Mouse (Mus musculus) ES-E14 (cell line): ENCODE results near the gene AW549877. TPM values are rescaled to one million over a fixed set of nuclear protein-coding genes. Genes with fewer than 3 reads are reported as not detected.
A peak's percentile ranks its signal among the peaks of the same experiment; 100 is the strongest.

Experiments
- DNase-seq: peaks from one replicate; pipeline ENCODE4 v3.0.0-alpha.2; 2013; ENCODE audit warnings: low read depth, low spot score
- H3K27ac ChIP-seq: 2 replicates; pipeline ENCODE4 v1.5.1; 2012; ENCODE audit warnings: low read depth, mild to moderate bottlenecking, low read length, moderate library complexity, mixed read lengths; ENCODE audit not compliant: poor library complexity, insufficient read depth, severe bottlenecking
- H3K36me3 ChIP-seq: 2 replicates; pipeline ENCODE4 v1.6.1; 2012; ENCODE audit warnings: mild to moderate bottlenecking, low read length, moderate library complexity, mixed read lengths; ENCODE audit not compliant: control insufficient read depth, poor library complexity, insufficient read depth, severe bottlenecking
- H3K4me1 ChIP-seq, 2 experiments: fragments of 150-350 bp in 1 of 2; sonication (generic) in 1 of 2; 2 replicates each; pipeline ENCODE4 v1.6.1; 2012; ENCODE audit warnings: low read length in 2 of 2, mild to moderate bottlenecking in 1 of 2, mixed read lengths in 1 of 2; ENCODE audit not compliant: control insufficient read depth in 2 of 2, insufficient read depth in 2 of 2, poor library complexity in 1 of 2
- H3K4me3 ChIP-seq, 2 experiments: fragments of 150-350 bp in 1 of 2; sonication (generic) in 1 of 2; 2 replicates each; pipeline ENCODE4 v1.5.1; 2012; ENCODE audit warnings: low read length in 2 of 2, low read depth in 1 of 2, mild to moderate bottlenecking in 1 of 2, mixed read lengths in 1 of 2; ENCODE audit not compliant: insufficient read depth in 1 of 2, poor library complexity in 1 of 2, severe bottlenecking in 1 of 2
- H3K9ac ChIP-seq: 2 replicates; pipeline ENCODE4 v1.6.1; 2012; ENCODE audit warnings: low read depth, mild to moderate bottlenecking, low read length, mixed read lengths; ENCODE audit not compliant: poor library complexity, insufficient read depth, severe bottlenecking
- H3K9me3 ChIP-seq: fragments of 150-350 bp; sonication (generic); 2 replicates; pipeline ENCODE4 v1.6.1; 2012; ENCODE audit warnings: low read depth, mild to moderate bottlenecking, low read length; ENCODE audit not compliant: control insufficient read depth, insufficient read depth
- CHD2 ChIP-seq: IDR thresholded peaks from 2 replicates; pipeline ENCODE4 v1.6.1; 2014; ENCODE audit warnings: mild to moderate bottlenecking, low read depth, low read length, inconsistent platforms
- HCFC1 ChIP-seq: IDR thresholded peaks from 2 replicates; pipeline ENCODE4 v1.6.1; 2012; ENCODE audit warnings: low read length, inconsistent platforms, borderline replicate concordance; ENCODE audit not compliant: insufficient read depth
- MAFK ChIP-seq: IDR thresholded peaks from 2 replicates; pipeline ENCODE4 v1.6.1; 2014; ENCODE audit warnings: mild to moderate bottlenecking, low read depth, low read length, inconsistent platforms; ENCODE audit not compliant: insufficient read depth
- ZC3H11A ChIP-seq: IDR thresholded peaks from 2 replicates; pipeline ENCODE4 v1.6.1; 2012; ENCODE audit warnings: low read depth, mild to moderate bottlenecking, inconsistent platforms, low read length, borderline replicate concordance
- ZNF384 ChIP-seq: IDR thresholded peaks from 2 replicates; pipeline ENCODE4 v1.6.1; 2012; ENCODE audit warnings: low read depth, low read length, inconsistent platforms
- in situ Hi-C, 2 experiments: fragments of 600-800 bp; cut with MboI; formaldehyde crosslinking; loops; one replicate each; pipeline ENCODE4 v1.15.1; 2025; ENCODE audit warnings: low sequenced_read_pairs in 2 of 2, inconsistent platforms in 1 of 2; ENCODE audit not compliant: unreplicated experiment in 2 of 2
- total RNA-seq: library from RNA; depleted of rRNA; stranded (reverse); fragments of 300-350 nt; gene quantifications from 2 replicates; pipeline ENCODE4 v1.2.3, GENCODE M21; 2012; rRNA removed

AW549877 gene
- total RNA-seq = 22.6 and 23.4 TPM in 2 replicates

DNA sequence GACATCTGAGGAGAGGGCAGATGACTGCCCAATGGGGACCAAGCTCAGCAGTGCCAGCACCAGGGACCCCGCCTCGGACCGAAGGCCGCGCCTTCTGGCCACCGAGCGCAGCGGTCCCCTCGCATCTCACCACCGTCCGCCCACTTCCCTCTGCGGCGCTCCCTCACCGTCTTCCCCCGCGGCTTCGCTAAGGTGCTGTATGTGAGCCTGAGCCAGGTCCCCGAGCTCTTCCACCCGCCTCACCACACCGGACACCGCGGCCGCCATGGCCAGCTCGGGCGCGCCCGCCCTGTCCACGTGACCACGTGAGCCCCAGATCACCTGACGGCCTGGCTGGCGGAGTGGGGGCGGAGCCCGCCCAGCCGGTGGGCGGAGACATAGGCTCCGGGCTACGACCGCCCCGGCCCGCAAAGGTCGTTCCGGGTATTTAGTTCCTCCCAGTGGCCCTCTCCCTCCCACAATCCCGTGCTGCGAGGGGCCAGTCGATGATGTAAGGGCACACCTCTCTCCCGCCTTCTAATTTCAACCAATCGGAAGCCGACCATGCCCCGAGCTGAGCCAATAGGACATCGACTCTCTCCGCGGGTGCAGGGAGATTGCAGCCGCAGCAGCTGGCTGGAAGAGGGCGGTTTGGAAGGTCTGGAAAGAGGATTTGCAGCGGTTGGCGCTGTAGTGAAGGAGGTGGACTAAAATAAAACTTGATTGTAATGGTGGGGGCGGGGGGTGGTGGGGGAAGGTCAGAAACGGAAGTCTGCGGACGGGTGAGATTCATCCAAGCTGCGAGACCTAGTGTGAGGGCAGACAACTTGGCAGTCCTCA lies at the start of gene AW549877:
Gene AW549877, minus strand, starts transcription at position 297 of the 819 bp plus-strand sequence.
- Histone ChIP-seq H3K4me3 (peak within 1 kb of the TSS; percentile 87 to 97), H3K4me1 (peaks cover 0 to 2% of the 10 kb centered on the region in 2 experiments; a peak in 1 of 4 replicates), H3K9me3 (no peaks in the 10 kb centered on the region), H3K27ac (peak within 1 kb of the TSS; percentile 87), H3K36me3 (peaks cover 3% of the 10 kb centered on the region), H3K9ac (peak within 1 kb of the TSS; percentile 97)
- TF ChIP-seq HCFC1 (peak; percentile 51; the same call in 1 of the 2 replicates), CHD2 (peak; percentile 65; the same call in 1 of the 2 replicates), MAFK (no peak)
- DNase-seq = peak; percentile 96
- in situ Hi-C loops = no loop called here

DNA sequence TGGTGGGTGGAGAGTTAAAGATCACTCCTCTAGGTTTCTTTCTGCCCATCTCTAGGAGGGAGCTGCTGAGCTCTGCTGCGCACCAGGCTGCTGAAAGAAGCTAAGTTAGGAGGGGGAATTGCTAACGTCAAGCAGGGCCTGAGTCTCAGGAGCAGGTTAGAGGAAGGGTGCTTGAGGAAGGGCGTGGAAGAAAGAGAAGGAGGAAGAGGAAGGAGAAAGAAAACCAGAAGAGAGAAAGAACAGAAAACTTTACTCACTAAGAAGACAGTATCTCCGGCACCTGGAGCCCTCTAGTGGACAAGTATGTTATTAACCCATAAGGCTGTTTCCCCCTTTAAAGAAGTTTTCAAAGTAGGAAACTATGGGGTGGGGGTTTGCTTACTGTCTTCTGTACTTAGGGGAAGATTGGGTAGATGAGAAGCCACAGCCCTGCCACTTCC lies 47.5 kb upstream of the AW549877 start:
- H3K9me3 ChIP-seq = no peaks in the 10 kb centered on the region
- in situ Hi-C loops = no loop called here
- no peak overlapping the region for H3K9ac ChIP-seq
- no peak overlapping the region for H3K4me3 ChIP-seq
- H3K4me1 ChIP-seq = no peaks in the 10 kb centered on the region
- DNase-seq = no peak
- TF ChIP-seq MAFK = no peak
- no peak for TF ChIP-seq ZNF384
- peaks cover 2% of the 10 kb centered on the region; the same call in 1 of the 2 replicates for H3K36me3 ChIP-seq
- H3K27ac ChIP-seq = no peak overlapping the region

DNA sequence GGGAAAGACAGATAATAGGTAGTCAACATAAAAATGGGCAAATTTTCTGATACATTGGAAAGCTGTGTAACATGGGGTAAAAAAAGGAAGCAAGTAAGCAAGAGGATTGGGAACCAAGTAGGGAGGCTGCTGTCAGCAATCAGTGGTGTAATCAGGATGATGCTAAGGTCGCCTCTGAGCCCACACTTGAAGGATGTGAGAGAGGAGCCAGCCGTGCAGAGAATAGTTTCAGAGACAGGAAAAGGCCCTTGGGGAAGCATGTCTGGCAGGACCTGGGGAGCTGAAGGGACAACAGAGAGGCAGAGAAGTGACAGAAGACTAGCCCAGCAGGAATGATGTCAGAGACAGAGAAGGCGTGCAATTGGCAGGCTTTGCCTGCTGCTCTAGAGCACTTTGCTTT lies 46.9 kb upstream of the AW549877 start:
- in situ Hi-C loops = no loop called here
- Histone ChIP-seq H3K4me1 (no peaks in the 10 kb centered on the region), H3K36me3 (peaks cover 2% of the 10 kb centered on the region; the same call in 1 of the 2 replicates), H3K27ac (no peak overlapping the region; the same call in 1 of the 2 replicates), H3K9ac (no peak overlapping the region), H3K4me3 (no peak overlapping the region), H3K9me3 (no peaks in the 10 kb centered on the region)
- no peak for TF ChIP-seq CHD2
- no peak for TF ChIP-seq ZC3H11A
- no peak for TF ChIP-seq ZNF384
- TF ChIP-seq MAFK = no peak
- TF ChIP-seq HCFC1 = no peak
- no peak for DNase-seq

DNA sequence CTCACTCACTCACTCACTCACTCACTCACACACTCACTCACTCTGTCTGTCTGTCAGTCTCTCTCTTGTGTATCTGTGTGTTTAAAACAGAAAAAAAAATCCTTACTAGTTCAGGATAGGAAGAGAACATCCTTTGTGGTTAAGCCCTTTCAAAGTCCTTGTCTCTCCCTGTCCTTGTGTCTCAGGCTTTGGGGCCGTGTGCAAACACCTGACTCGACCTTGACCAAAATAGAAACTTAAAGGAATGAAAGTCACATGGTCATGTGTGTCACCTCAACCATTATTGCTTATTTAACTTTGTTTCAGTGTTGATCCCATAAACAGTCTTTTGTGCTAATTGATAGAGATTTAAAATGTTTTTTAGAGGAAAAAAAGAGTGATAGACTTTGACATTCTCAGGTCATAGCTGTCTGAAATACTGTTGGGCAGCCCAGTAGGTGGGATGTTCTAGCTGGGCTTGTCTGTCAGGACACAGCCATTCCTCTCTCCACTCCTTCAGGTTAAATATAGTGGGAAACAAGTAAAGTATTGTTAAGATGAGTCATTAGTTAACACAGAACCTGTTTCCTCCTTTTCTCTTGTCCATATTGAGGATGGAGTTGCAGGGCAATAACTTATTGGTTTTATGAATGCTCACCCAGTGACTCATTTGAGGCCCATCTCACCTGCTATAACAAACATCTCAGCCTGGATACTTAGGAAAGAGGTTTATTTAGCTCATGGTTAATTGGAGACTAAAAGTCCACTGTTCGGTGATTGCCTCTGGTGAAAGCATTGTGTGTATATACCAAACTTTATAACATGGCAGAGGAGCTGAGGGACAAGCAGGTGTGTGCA lies 37.8 kb upstream of the AW549877 start:
- no peak for TF ChIP-seq ZC3H11A
- peaks cover 0 to under 1% of the 10 kb centered on the region in 2 experiments; a peak in 1 of 4 replicates for H3K4me1 ChIP-seq
- DNase-seq = no peak
- H3K27ac ChIP-seq = no peak overlapping the region
- in situ Hi-C loops = no loop called here
- H3K9ac ChIP-seq = no peak overlapping the region
- H3K4me3 ChIP-seq = no peak overlapping the region
- H3K9me3 ChIP-seq = no peaks in the 10 kb centered on the region
- no peaks in the 10 kb centered on the region for H3K36me3 ChIP-seq
